Mouse (Mus musculus): ENCODE measurements around the gene Rabggtb. TPM values are rescaled to one million over a fixed set of nuclear protein-coding genes. Genes with fewer than 3 reads are reported as not detected.
A peak's percentile ranks its signal among the peaks of the same experiment; 100 is the strongest.

The Rabggtb gene
- total RNA-seq (2021) (10 to 100 TPM; 81.8 to 98.2 TPM), polyA plus RNA-seq (2012; rRNA removed) (48.0 and 89.5 TPM in 2 replicates)
- long read RNA-seq, transcript Rabggtb-201 (9 exons, 1,381 nt), result major isoform, 19 of 34 reads
- long read RNA-seq, partial matches to known transcripts, result 4 of 34 reads
- long read RNA-seq, other reads (novel, unspliced or antisense), result 6 of 34 reads

GRCm38 (mm10) chr3:153912546-153913509, at the start of gene Rabggtb:
Gene Rabggtb, minus strand, starts transcription at chr3:153913009.
- intact Hi-C loops (cut with DNase I), result loop anchor here (1.0 kb wide), 1 partner anchor 31 kb away; the partner anchor contains the start of gene Acadm
- H3K27me3 ChIP-seq (ENCODE audit: control insufficient read depth, insufficient read depth, low read length), result no peaks in the 10 kb centered on the region
- H3K79me2 ChIP-seq (replicated peaks; ENCODE audit: control insufficient read depth, insufficient read depth, low read length), result peaks cover 3% of the 10 kb centered on the region; the same call in 1 of the 2 replicates
- DNase-seq, result peak; percentile 96 to 98
- WGBS, result under 1% methylated on average over 65 of the region's 65 CpGs
- H3K4me3 ChIP-seq, result peak within 1 kb of the TSS; percentile 93
- H3K27ac ChIP-seq, result peak within 1 kb of the TSS; percentile 96
- no peak for TF ChIP-seq CTCF (IDR thresholded peaks at IDR 0.05)
- TF ChIP-seq POLR2A (IDR thresholded peaks at IDR 0.05; ENCODE audit: insufficient read depth, low read depth, low read length), result peak; percentile 95
- peak; percentile 81 for TF ChIP-seq EP300 (IDR thresholded peaks at IDR 0.05; ENCODE audit: insufficient read depth, low read depth, low read length)
- H3K36me3 ChIP-seq (ENCODE audit: control insufficient read depth, insufficient read depth, low read length), result peaks cover 39% of the 10 kb centered on the region
- H3K9ac ChIP-seq (ENCODE audit: low read depth, low read length), result peak within 1 kb of the TSS; percentile 99
- H3K4me1 ChIP-seq (ENCODE audit: control insufficient read depth, insufficient read depth, low read length), result peaks cover 8% of the 10 kb centered on the region

- no peak overlapping the region for H3K9ac ChIP-seq (ENCODE audit: low read depth, low read length)
- H3K27ac ChIP-seq, result no peak overlapping the region
- H3K4me3 ChIP-seq, result no peak overlapping the region
- intact Hi-C loops (cut with DNase I), result no loop called here
- no peak for DNase-seq
- H3K27me3 ChIP-seq (ENCODE audit: control insufficient read depth, insufficient read depth, low read length), result no peaks in the 10 kb centered on the region
- no peaks in the 10 kb centered on the region for H3K36me3 ChIP-seq (ENCODE audit: control insufficient read depth, insufficient read depth, low read length)
- 66% methylated on average over 6 of the region's 6 CpGs for WGBS
- H3K79me2 ChIP-seq (replicated peaks; ENCODE audit: control insufficient read depth, insufficient read depth, low read length), result no peaks in the 10 kb centered on the region
- TF ChIP-seq EP300 (IDR thresholded peaks at IDR 0.05; ENCODE audit: insufficient read depth, low read depth, low read length) (no peak), CTCF (IDR thresholded peaks at IDR 0.05) (peak; percentile 70)
- no peaks in the 10 kb centered on the region for H3K4me1 ChIP-seq (ENCODE audit: control insufficient read depth, insufficient read depth, low read length)
These were observed 49.0 kb upstream of the Rabggtb start for GRCm38 (mm10) chr3:153961632-153962389.

DNA sequence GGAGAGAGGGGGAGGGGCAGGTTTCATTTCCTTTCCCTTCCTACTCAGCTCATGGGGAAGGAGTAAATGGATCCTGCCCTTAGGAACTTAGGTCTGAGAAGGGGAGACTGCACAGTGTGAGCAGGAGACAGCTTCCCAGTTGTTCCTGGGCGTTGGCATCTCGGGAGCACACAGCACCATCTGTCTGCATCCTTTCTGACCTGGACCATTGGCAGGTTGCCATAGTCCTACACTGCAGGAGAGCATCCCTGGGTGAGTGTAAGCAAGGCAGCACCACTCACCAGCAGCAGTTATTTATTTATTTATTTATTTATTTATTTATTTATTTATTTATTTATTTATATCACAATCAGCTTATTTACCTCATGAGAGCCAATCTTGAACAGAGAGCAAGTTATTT, 48.1 kb upstream of the Rabggtb start:
- H3K9ac ChIP-seq (ENCODE audit: low read depth, low read length), result no peak overlapping the region
- H3K27ac ChIP-seq, result no peak overlapping the region
- H3K4me3 ChIP-seq, result no peak overlapping the region
- 37% methylated on average over 2 of the region's 2 CpGs for WGBS
- no peaks in the 10 kb centered on the region for H3K27me3 ChIP-seq (ENCODE audit: control insufficient read depth, insufficient read depth, low read length)
- H3K79me2 ChIP-seq (replicated peaks; ENCODE audit: control insufficient read depth, insufficient read depth, low read length), result no peaks in the 10 kb centered on the region
- DNase-seq, result no peak
- H3K4me1 ChIP-seq (ENCODE audit: control insufficient read depth, insufficient read depth, low read length), result no peaks in the 10 kb centered on the region
- TF ChIP-seq CTCF (IDR thresholded peaks at IDR 0.05), result no peak
- TF ChIP-seq EP300 (IDR thresholded peaks at IDR 0.05; ENCODE audit: insufficient read depth, low read depth, low read length), result no peak
- TF ChIP-seq POLR2A (IDR thresholded peaks at IDR 0.05; ENCODE audit: insufficient read depth, low read depth, low read length), result no peak
- no peaks in the 10 kb centered on the region for H3K36me3 ChIP-seq (ENCODE audit: control insufficient read depth, insufficient read depth, low read length)
- intact Hi-C loops (cut with DNase I), result no loop called here

GRCm38 (mm10) chr3:153959731-153960207, 47.0 kb upstream of the Rabggtb start:
- Histone ChIP-seq H3K9ac (ENCODE audit: low read depth, low read length) (no peak overlapping the region), H3K4me3 (no peak overlapping the region), H3K27ac (no peak overlapping the region), H3K36me3 (ENCODE audit: control insufficient read depth, insufficient read depth, low read length) (no peaks in the 10 kb centered on the region), H3K4me1 (ENCODE audit: control insufficient read depth, insufficient read depth, low read length) (no peaks in the 10 kb centered on the region), H3K79me2 (replicated peaks; ENCODE audit: control insufficient read depth, insufficient read depth, low read length) (no peaks in the 10 kb centered on the region), H3K27me3 (ENCODE audit: control insufficient read depth, insufficient read depth, low read length) (no peaks in the 10 kb centered on the region)
- TF ChIP-seq POLR2A (IDR thresholded peaks at IDR 0.05; ENCODE audit: insufficient read depth, low read depth, low read length) (no peak), EP300 (IDR thresholded peaks at IDR 0.05; ENCODE audit: insufficient read depth, low read depth, low read length) (no peak), CTCF (IDR thresholded peaks at IDR 0.05) (no peak)
- no peak for DNase-seq
- intact Hi-C loops (cut with DNase I), result loop anchor here (2.0 to 10.0 kb wide), 2 partner anchors 267 to 615 kb away; no protein-coding TSS in a partner anchor
- WGBS, result 78% methylated on average over 9 of the region's 9 CpGs

DNA sequence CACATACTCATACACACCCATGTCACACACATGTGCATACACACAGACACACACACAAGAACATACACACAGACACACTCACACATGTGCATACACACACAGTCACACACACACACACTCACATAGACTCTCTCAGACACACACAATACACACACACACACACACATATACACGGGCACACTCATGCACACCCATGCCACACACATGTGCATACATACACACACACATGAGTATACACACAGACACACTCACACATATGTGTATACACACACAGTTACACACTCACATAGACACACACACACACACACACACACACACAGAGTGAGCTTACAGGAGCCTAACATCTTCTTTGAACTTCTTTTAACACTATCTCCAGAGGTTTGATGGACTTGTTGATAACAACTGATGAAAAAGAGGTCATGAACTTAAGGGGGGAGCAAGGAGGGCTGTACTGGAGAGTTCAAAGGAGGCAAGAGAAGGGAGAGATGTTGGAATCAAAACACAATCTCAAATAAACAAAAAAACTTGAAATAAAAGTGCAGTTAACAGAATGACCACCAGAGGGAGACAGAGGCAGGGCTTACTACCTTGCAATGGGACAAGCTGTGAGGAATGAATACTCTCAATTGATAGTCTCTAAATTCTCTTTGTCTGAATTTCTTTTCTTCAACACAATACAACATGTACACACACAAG, 46.4 kb upstream of the Rabggtb start:
- Histone ChIP-seq H3K27me3 (ENCODE audit: control insufficient read depth, insufficient read depth, low read length) (no peaks in the 10 kb centered on the region), H3K4me3 (no peak overlapping the region), H3K79me2 (replicated peaks; ENCODE audit: control insufficient read depth, insufficient read depth, low read length) (no peaks in the 10 kb centered on the region), H3K36me3 (ENCODE audit: control insufficient read depth, insufficient read depth, low read length) (no peaks in the 10 kb centered on the region), H3K9ac (ENCODE audit: low read depth, low read length) (no peak overlapping the region), H3K27ac (no peak overlapping the region), H3K4me1 (ENCODE audit: control insufficient read depth, insufficient read depth, low read length) (no peaks in the 10 kb centered on the region)
- DNase-seq, result no peak
- intact Hi-C loops (cut with DNase I), result loop anchor here (2.0 to 10.0 kb wide), 2 partner anchors 268 to 616 kb away; no protein-coding TSS in a partner anchor
- WGBS, result 96% methylated on average over 1 of the region's 1 CpGs
- TF ChIP-seq CTCF (IDR thresholded peaks at IDR 0.05), result peak; percentile 99
- no peak for TF ChIP-seq EP300 (IDR thresholded peaks at IDR 0.05; ENCODE audit: insufficient read depth, low read depth, low read length)
- no peak for TF ChIP-seq POLR2A (IDR thresholded peaks at IDR 0.05; ENCODE audit: insufficient read depth, low read depth, low read length)
